Mouse (Mus musculus): ENCODE measurements around the gene St3gal4.

GRCm38 (mm10) chr9:35111941-35112595 is 7.0 kb downstream of the St3gal4 start:
- no peak for TF ChIP-seq CTCF (IDR thresholded peaks at IDR 0.05; ENCODE audit: control insufficient read depth, insufficient read depth, insufficient replicate concordance, low read depth, low read length)
- peak; percentile 27; the same call in 1 of the 2 replicates for TF ChIP-seq POLR2A (IDR thresholded peaks at IDR 0.05; ENCODE audit: control insufficient read depth, low read depth, low read length)

Data from testis, adult 2 months (tissue).